Mouse (Mus musculus) effector memory CD4-positive, alpha-beta T cell, adult 7 months (primary cell): ENCODE results near the gene Rngtt. TPM values are rescaled to one million over a fixed set of nuclear protein-coding genes. Genes with fewer than 3 reads are reported as not detected.

Source experiments
- polyA plus RNA-seq: library from polyadenylated mRNA; unstranded; fragments of 100-300 nt; shearing (Covaris generic); gene quantifications from one replicate; pipeline ENCODE4 v1.2.1, GENCODE M21; 2017

Rngtt gene
- 55.2 TPM for polyA plus RNA-seq

DNA sequence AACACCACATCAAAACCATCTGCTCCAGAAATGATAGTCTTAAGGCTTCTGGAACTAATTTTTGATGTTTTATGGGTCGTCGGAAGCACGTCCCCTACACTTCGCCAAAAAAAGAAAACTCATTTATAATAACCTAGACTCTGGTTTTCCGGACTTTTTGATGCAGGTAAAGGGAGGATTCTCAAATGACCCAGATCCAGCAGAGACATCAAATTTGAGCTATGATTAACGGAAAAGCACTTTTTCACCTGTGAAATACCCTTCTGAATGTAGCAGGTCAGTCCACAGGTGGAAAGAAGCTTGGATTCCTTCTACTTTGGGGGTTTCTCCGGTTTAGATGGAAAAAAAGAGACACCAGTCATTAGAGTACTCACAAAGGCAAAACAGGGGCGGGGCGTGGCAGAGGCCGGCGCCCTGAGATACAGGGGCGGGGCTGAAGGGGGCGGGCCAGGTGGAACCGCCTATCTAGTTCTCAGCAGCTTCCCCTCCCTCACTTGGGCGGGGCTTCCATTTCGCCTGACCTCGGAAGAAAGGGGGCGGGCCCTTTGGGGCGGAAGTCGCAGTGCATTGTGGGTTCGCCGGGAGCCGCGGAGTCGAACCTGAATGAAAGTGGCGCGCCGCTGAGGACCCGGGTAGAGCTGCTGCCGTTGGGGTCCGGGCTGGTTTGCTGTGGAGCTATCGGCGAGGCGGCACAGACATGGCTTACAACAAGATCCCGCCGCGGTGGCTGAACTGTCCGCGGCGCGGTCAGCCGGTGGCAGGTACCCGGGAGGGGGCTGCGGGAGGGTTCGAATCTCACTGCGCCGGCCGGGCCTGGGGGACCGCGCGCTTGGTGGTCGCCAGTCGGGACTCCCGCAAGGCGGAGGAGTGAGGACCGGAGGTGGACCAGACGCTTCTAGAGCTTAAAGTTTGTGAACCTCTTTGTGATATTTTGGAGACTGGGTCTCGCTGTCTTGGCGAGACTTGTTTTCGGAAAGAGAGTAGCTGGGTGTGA, at the start of gene Rngtt:
Rngtt (plus strand) TSS at position 548 of the 994 bp plus-strand sequence.

DNA sequence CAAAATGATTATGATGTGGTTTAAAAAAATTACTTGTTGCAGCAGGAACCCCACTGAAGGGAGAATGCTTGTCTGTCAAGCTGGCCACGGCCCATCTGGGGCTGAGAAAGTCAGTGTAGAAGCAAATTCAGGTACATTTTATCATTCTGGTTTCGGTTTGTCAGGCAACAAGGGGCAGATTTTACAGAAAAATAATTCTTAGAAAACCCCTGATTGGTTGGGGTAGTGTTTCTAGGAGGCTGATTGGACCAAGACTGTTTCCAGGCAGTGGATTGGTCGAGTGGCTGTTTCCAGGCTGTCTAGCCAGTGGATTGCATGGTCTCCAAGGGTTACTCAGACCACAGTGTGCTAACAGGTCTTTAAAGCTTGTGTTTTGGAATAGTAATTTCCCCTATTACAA, 20.1 kb upstream of the Rngtt start, which contains the start of gene Pnrc1:
Pnrc1 (minus strand) TSS at position 162 of the 400 bp plus-strand sequence.

Other genes starting within 250 kb of the Rngtt start
- 1.9 TPM for gene Gabrr2, start 247.3 kb upstream of the Rngtt start, polyA plus RNA-seq
- gene Gabrr1, start 177.8 kb upstream of the Rngtt start, polyA plus RNA-seq: not detected
- not detected for gene Pm20d2, start 120.6 kb upstream of the Rngtt start, polyA plus RNA-seq
- gene Srsf12, start 101.3 kb upstream of the Rngtt start, polyA plus RNA-seq: 2.8 TPM
- 1,924 TPM for gene Pnrc1, start 20.1 kb upstream of the Rngtt start, polyA plus RNA-seq